Mouse (Mus musculus) testis, adult 2 months (tissue): ENCODE results near the gene Tmem51.

Experiments
- CTCF ChIP-seq: fragments of 200-500 bp; IDR thresholded peaks from 2 replicates; pipeline ENCODE4 v1.5.1; 2012; ENCODE audit warnings: low read depth, mild to moderate bottlenecking, inconsistent platforms, low read length, moderate library complexity; ENCODE audit not compliant: control insufficient read depth, insufficient read depth, insufficient replicate concordance
- POLR2A ChIP-seq: fragments of 200-500 bp; IDR thresholded peaks from 2 replicates; pipeline ENCODE4 v1.6.1; 2012; ENCODE audit warnings: low read depth, mild to moderate bottlenecking, inconsistent platforms, low read length, moderate library complexity; ENCODE audit not compliant: control insufficient read depth

GRCm38 (mm10) chr4:142054580-142054979, 29.5 kb downstream of the Tmem51 start:
- TF ChIP-seq CTCF (no peak), POLR2A (no peak)
